Mouse (Mus musculus) embryonic facial prominence, embryonic 11.5 days (tissue): ENCODE measurements around the gene Tmed10. TPM values are rescaled to one million over a fixed set of nuclear protein-coding genes. Genes with fewer than 3 reads are reported as not detected.

Experiments used
- ATAC-seq: fragments of 200-750 bp; cut with Nextera tagmentation; replicated peaks from 2 replicates; pipeline ENCODE4 v1.8.0; 2017; ENCODE audit warnings: low read depth; ENCODE audit not compliant: insufficient number of reproducible peaks, low FRiP score, low TSS enrichment
- DNase-seq: peaks from one replicate; pipeline ENCODE4 v3.0.0-alpha.2; 2015; ENCODE audit warnings: low spot score
- H3K27ac ChIP-seq: fragments of 300-500 bp; sonication (generic); replicated peaks from 2 replicates; pipeline ENCODE4 v1.5.1; 2014; ENCODE audit warnings: mild to moderate bottlenecking, low read depth, low read length, control low read depth
- H3K27me3 ChIP-seq: fragments of 300-500 bp; sonication (generic); 2 replicates; pipeline ENCODE4 v1.6.1; 2014; ENCODE audit warnings: mild to moderate bottlenecking, low read length, moderate library complexity, mixed read lengths; ENCODE audit not compliant: control insufficient read depth, insufficient read depth
- H3K36me3 ChIP-seq: fragments of 300-500 bp; sonication (generic); replicated peaks from 2 replicates; pipeline ENCODE4 v1.6.1; 2014; ENCODE audit warnings: low read depth, mild to moderate bottlenecking, low read length, moderate library complexity, mixed read lengths; ENCODE audit not compliant: control insufficient read depth, insufficient read depth
- H3K4me1 ChIP-seq: fragments of 300-500 bp; sonication (generic); 2 replicates; pipeline ENCODE4 v1.6.1; 2014; ENCODE audit warnings: low read length, mixed read lengths; ENCODE audit not compliant: control insufficient read depth, insufficient read depth
- H3K4me2 ChIP-seq: fragments of 300-500 bp; sonication (generic); 2 replicates; pipeline ENCODE4 v1.6.1; 2014; ENCODE audit warnings: low read depth, mild to moderate bottlenecking, control low read depth, low read length, moderate library complexity
- H3K4me3 ChIP-seq: fragments of 300-500 bp; sonication (generic); 2 replicates; pipeline ENCODE4 v1.5.1; 2014; ENCODE audit warnings: low read depth, low read length, control low read depth
- H3K9ac ChIP-seq: fragments of 300-500 bp; sonication (generic); replicated peaks from 2 replicates; pipeline ENCODE4 v1.6.1; 2014; ENCODE audit warnings: mild to moderate bottlenecking, control low read depth, low read length
- H3K9me3 ChIP-seq: fragments of 300-500 bp; sonication (generic); replicated peaks from 2 replicates; pipeline ENCODE4 v1.6.1; 2016; ENCODE audit warnings: mild to moderate bottlenecking, low read length, inconsistent platforms, mixed read lengths; ENCODE audit not compliant: control insufficient read depth
- WGBS: fragments of 180-500 bp; shearing (Covaris S2); extraction: QIAGEN DNeasy Blood & Tissue Kit; methylation state at CpG from one replicate; pipeline ENCODE4 v1.1.7; 2014; 5-methylcytosine and 5-hydroxymethylcytosine counted together
- polyA plus RNA-seq: library from polyadenylated mRNA; unstranded; fragments of >200 nt; fragmentation: Nextera tagmentation; extraction: Ambion mirVana; gene quantifications from 2 replicates; pipeline ENCODE4 v1.2.1, GENCODE M21; 2014

Tmed10 gene
- polyA plus RNA-seq, 1 experiment from 2014 or later, result 297 TPM

GRCm38 (mm10) chr12:85397960-85398272 lies 23.3 kb upstream of the Tmed10 start:
- H3K4me3 ChIP-seq, result no peak overlapping the region
- H3K27me3 ChIP-seq, result no peaks in the 10 kb centered on the region
- H3K4me1 ChIP-seq, result no peaks in the 10 kb centered on the region
- DNase-seq (no peak), ATAC-seq (no peak)
- no peak overlapping the region for H3K27ac ChIP-seq
- H3K9ac ChIP-seq, result no peak overlapping the region
- H3K4me2 ChIP-seq, result no peak overlapping the region
- no peaks in the 10 kb centered on the region for H3K9me3 ChIP-seq
- no peaks in the 10 kb centered on the region for H3K36me3 ChIP-seq
- 80% methylated on average over 4 of the region's 4 CpGs for WGBS

GRCm38 (mm10) chr12:85397063-85397959 lies 22.7 kb upstream of the Tmed10 start:
- no peak overlapping the region for H3K4me2 ChIP-seq
- no peak for DNase-seq
- no peak for ATAC-seq
- no peaks in the 10 kb centered on the region for H3K36me3 ChIP-seq
- no peaks in the 10 kb centered on the region for H3K9me3 ChIP-seq
- H3K4me1 ChIP-seq, result no peaks in the 10 kb centered on the region
- 76% methylated on average over 18 of the region's 18 CpGs for WGBS
- H3K4me3 ChIP-seq, result no peak overlapping the region
- no peak overlapping the region for H3K9ac ChIP-seq
- no peaks in the 10 kb centered on the region for H3K27me3 ChIP-seq
- H3K27ac ChIP-seq, result no peak overlapping the region

- no peaks in the 10 kb centered on the region for H3K4me1 ChIP-seq
- H3K4me2 ChIP-seq, result no peak overlapping the region
- H3K9me3 ChIP-seq, result no peaks in the 10 kb centered on the region
- no peaks in the 10 kb centered on the region for H3K27me3 ChIP-seq
- H3K27ac ChIP-seq, result no peak overlapping the region
- ATAC-seq, result no peak
- DNase-seq, result no peak
- H3K9ac ChIP-seq, result no peak overlapping the region
- no peak overlapping the region for H3K4me3 ChIP-seq
- 60% methylated on average over 7 of the region's 7 CpGs for WGBS
- H3K36me3 ChIP-seq, result no peaks in the 10 kb centered on the region
Observed at GRCm38 (mm10) chr12:85393981-85394380, 19.3 kb upstream of the Tmed10 start.

DNA sequence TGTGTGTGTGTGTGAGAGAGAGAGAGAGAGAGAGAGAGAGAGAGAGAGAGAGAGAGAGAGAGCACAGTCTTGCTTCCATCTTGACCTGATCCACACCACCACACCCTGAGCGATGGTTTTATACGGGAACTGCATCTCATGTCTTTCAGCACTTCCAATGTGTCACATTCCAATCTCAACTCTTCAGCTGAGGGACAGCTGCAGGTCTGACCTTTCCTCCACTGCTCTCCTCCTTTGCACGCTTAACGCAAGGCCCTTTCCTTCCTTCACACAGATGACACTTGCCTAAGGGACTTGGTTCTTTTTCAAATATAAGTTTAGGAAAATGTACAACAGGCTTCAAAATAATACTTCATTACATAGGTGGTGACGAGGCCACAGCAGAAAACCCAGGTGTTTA lies 18.9 kb upstream of the Tmed10 start:
- no peak overlapping the region for H3K4me2 ChIP-seq
- no peak overlapping the region for H3K9ac ChIP-seq
- no peak overlapping the region for H3K27ac ChIP-seq
- ATAC-seq (no peak), DNase-seq (no peak)
- no peaks in the 10 kb centered on the region for H3K27me3 ChIP-seq
- H3K36me3 ChIP-seq, result no peaks in the 10 kb centered on the region
- 73% methylated on average over 5 of the region's 5 CpGs for WGBS
- no peaks in the 10 kb centered on the region for H3K9me3 ChIP-seq
- H3K4me1 ChIP-seq, result no peaks in the 10 kb centered on the region
- no peak overlapping the region for H3K4me3 ChIP-seq

DNA sequence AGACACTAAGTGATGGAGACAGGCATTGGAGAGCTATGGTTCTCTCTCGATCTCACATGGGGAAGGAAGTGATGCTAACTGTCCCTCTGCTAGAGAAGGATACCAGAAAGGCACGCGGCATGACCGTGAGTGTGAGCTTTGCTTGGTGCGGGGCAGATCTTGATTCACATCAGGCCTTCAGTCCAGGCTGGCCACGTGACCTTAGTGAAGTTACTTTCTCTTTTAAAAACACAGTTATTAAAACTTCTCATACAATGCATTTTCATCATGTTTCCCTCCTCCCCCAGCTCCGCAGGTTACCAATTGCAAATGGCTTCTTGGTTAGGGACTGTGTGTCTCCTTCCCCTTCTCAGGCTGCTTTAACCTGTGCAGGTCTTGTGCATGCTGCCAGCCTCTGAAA lies 16.5 kb upstream of the Tmed10 start:
- DNase-seq (no peak), ATAC-seq (no peak)
- Histone ChIP-seq H3K36me3 (no peaks in the 10 kb centered on the region), H3K4me2 (no peak overlapping the region), H3K4me1 (no peaks in the 10 kb centered on the region), H3K9me3 (no peaks in the 10 kb centered on the region), H3K9ac (no peak overlapping the region), H3K27me3 (no peaks in the 10 kb centered on the region), H3K4me3 (no peak overlapping the region), H3K27ac (no peak overlapping the region)
- WGBS, result 92% methylated on average over 7 of the region's 7 CpGs

DNA sequence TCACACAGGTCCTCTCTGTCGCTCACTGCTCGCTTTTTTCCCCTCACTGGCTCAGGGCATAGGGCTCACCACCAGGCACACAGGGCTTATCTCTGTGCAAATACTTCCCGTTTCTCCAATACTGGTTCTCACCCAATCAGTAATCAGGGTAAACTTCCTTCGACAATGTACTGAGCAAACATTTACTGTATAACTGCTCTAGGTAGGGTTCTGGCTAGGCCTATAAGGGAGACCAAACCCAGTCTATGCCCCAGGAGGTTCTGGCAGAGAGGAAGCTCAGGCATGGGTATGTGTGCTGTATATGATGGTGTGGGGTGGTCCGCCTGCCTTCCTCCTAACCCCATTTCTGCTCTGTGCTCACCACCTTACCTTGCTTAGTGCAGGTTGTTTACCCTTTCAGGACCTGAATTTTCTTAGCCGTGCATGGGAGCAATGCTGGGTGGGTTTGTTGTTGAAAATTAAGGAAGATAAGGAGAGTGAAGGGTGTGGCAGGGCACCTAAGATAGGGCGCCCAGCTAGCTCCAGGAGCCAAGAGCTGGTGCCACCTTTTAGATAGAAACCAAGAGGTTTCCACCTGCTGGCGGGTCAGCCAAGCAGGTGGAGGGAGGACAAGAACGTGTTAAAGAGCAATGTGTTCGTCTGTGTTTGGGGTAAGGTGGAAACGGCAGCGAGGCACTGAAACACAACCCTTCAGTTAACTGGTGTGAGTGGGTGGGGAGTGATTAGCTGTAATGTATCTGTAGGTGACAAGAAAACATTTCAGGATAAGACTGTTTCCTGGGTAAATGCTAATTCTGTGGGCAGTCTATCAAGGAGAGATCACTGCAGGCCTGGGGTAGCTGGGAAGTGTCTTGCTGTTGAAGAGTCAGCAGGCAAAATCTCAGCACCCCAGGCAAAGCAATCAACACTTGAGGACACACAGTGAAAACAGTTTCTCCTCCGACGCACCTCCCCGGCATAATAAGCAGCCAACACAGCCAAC lies 14.8 kb upstream of the Tmed10 start:
- 75% methylated on average over 15 of the region's 15 CpGs for WGBS
- Histone ChIP-seq H3K4me2 (no peak overlapping the region), H3K27me3 (no peaks in the 10 kb centered on the region), H3K27ac (no peak overlapping the region), H3K9me3 (no peaks in the 10 kb centered on the region), H3K4me1 (no peaks in the 10 kb centered on the region), H3K4me3 (no peak overlapping the region), H3K9ac (no peak overlapping the region), H3K36me3 (no peaks in the 10 kb centered on the region)
- no peak for DNase-seq
- ATAC-seq, result no peak

DNA sequence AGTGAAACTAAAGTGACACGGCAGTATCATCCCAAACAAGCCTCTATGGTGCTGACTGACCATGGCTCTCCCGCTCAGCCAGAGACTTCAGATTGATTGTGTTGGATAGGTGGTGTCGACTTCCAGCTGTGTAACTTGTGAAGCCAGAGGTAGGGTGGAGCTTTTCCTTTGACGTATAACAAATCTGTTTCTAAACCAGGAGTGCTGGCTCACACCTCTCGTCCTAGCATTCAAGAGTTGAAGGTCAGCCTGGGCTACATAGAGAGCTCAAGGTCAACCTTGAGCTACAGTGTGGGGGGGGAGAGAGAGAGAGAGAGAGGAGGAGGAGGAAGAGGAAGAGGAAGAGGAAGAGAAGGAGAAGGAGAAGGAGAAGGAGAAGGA lies 11.3 kb upstream of the Tmed10 start:
- Histone ChIP-seq H3K9me3 (no peaks in the 10 kb centered on the region), H3K27ac (no peak overlapping the region), H3K4me3 (no peak overlapping the region), H3K4me1 (no peaks in the 10 kb centered on the region), H3K4me2 (no peak overlapping the region), H3K36me3 (no peaks in the 10 kb centered on the region), H3K27me3 (no peaks in the 10 kb centered on the region), H3K9ac (no peak overlapping the region)
- 56% methylated on average over 5 of the region's 5 CpGs for WGBS
- ATAC-seq, result no peak
- DNase-seq, result no peak
